Mouse (Mus musculus) heart, postnatal 25 days (tissue): Measurements from ENCODE around the gene Ppp2r5e. TPM values are rescaled to one million over a fixed set of nuclear protein-coding genes. Genes with fewer than 3 reads are reported as not detected.
"Not testable (repeated sequence)": the region's sequence is repeated elsewhere in the genome, so short reads cannot be mapped to it uniquely, and the experiment has no call there.

ENCODE experiments used
- DNase-seq: peaks from one replicate; pipeline ENCODE4 v3.0.0; 2022; ENCODE audit warnings: low spot score
- intact Hi-C: fragments of 180-260 bp; cut with DNase I; formaldehyde crosslinking; loops from one replicate; pipeline ENCODE4 v1.15.1; 2025
- total RNA-seq, 2 experiments: library from RNA; stranded (reverse); gene quantifications; 2 replicates each; pipeline ENCODE4 v1.2.3; 2021

The Ppp2r5e gene
- total RNA-seq, 2 experiments from 2014 or later = 32.0 to 33.8 TPM

GRCm38 (mm10) chr12:75460561-75460960 is 135.5 kb downstream of the Ppp2r5e start:
- intact Hi-C loops = no loop called here
- DNase-seq = no peak

- intact Hi-C loops = no loop called here
- DNase-seq = no peak
These were observed 136.4 kb downstream of the Ppp2r5e start for GRCm38 (mm10) chr12:75459656-75460055.

- no peak for DNase-seq
- intact Hi-C loops = no loop called here
These were observed 142.6 kb downstream of the Ppp2r5e start for GRCm38 (mm10) chr12:75453441-75453840.

GRCm38 (mm10) chr12:75453027-75453426 is 143.0 kb downstream of the Ppp2r5e start:
- DNase-seq = no peak
- intact Hi-C loops = no loop called here

GRCm38 (mm10) chr12:75450592-75450991 is 145.5 kb downstream of the Ppp2r5e start:
- intact Hi-C loops = no loop called here
- DNase-seq = no peak

- DNase-seq = no peak
- intact Hi-C loops = no loop called here
These were observed 146.0 kb downstream of the Ppp2r5e start for GRCm38 (mm10) chr12:75450011-75450410.

GRCm38 (mm10) chr12:75449475-75449966 is 146.5 kb downstream of the Ppp2r5e start:
- intact Hi-C loops = loop anchor here (5.0 kb wide), 1 partner anchor 167 kb away; no protein-coding TSS in a partner anchor
- DNase-seq = no peak

GRCm38 (mm10) chr12:75448921-75449320 is 147.1 kb downstream of the Ppp2r5e start:
- intact Hi-C loops = loop anchor here (5.0 kb wide), 1 partner anchor 167 kb away; no protein-coding TSS in a partner anchor
- peak; percentile 14 for DNase-seq

- no peak for DNase-seq
- intact Hi-C loops = loop anchor here (5.0 kb wide), 1 partner anchor 164 kb away; no protein-coding TSS in a partner anchor
These were observed 149.8 kb downstream of the Ppp2r5e start for GRCm38 (mm10) chr12:75446245-75446644.

- DNase-seq, intact Hi-C loops: not testable (repeated sequence)
These were observed 163.6 kb downstream of the Ppp2r5e start for GRCm38 (mm10) chr12:75432400-75432799.

- intact Hi-C loops = no loop called here
- no peak for DNase-seq
These were observed 166.2 kb downstream of the Ppp2r5e start for GRCm38 (mm10) chr12:75429685-75430396.

GRCm38 (mm10) chr12:75428719-75429118 is 167.3 kb downstream of the Ppp2r5e start:
- intact Hi-C loops = no loop called here
- DNase-seq = no peak

- no peak for DNase-seq
- intact Hi-C loops = no loop called here
These were observed 170.2 kb downstream of the Ppp2r5e start for GRCm38 (mm10) chr12:75425882-75426281.

- intact Hi-C loops = no loop called here
- no peak for DNase-seq
These were observed 171.2 kb downstream of the Ppp2r5e start for GRCm38 (mm10) chr12:75424817-75425216.

GRCm38 (mm10) chr12:75424359-75424758 is 171.7 kb downstream of the Ppp2r5e start:
- intact Hi-C loops = no loop called here
- DNase-seq = no peak

- intact Hi-C loops = no loop called here
These were observed 179.4 kb downstream of the Ppp2r5e start, which contains the start of gene Gphb5 for GRCm38 (mm10) chr12:75416681-75417080. Gphb5 (minus strand) TSS chr12:75416781.

GRCm38 (mm10) chr12:75414991-75415390 is 181.1 kb downstream of the Ppp2r5e start:
- intact Hi-C loops = no loop called here
- DNase-seq = no peak

More at GRCm38 (mm10) chr12:75416681-75417080, 179.4 kb downstream of the Ppp2r5e start, which contains the start of gene Gphb5:
- no peak for DNase-seq

- intact Hi-C loops = no loop called here
- no peak for DNase-seq
These were observed 183.1 kb downstream of the Ppp2r5e start for GRCm38 (mm10) chr12:75412964-75413363.
